Mouse (Mus musculus) neural tube, embryonic 12.5 days (tissue): ENCODE data around the gene Lpcat3. TPM values are rescaled to one million over a fixed set of nuclear protein-coding genes. Genes with fewer than 3 reads are reported as not detected.

Experiments used
- ATAC-seq: fragments of 200-750 bp; cut with Nextera tagmentation; 2 replicates; pipeline ENCODE4 v1.8.0; 2017; ENCODE audit warnings: low read depth, mild to moderate bottlenecking, moderate TSS enrichment, moderate library complexity; ENCODE audit not compliant: low FRiP score
- H3K27ac ChIP-seq: fragments of 300-500 bp; sonication (generic); 2 replicates; pipeline ENCODE4 v1.5.1; 2016
- H3K27me3 ChIP-seq: fragments of 300-500 bp; sonication (generic); replicated peaks from 2 replicates; pipeline ENCODE4 v1.6.1; 2016; ENCODE audit warnings: mild to moderate bottlenecking
- H3K36me3 ChIP-seq: fragments of 300-500 bp; sonication (generic); 2 replicates; pipeline ENCODE4 v1.6.1; 2016; ENCODE audit warnings: mild to moderate bottlenecking
- H3K4me1 ChIP-seq: fragments of 300-500 bp; sonication (generic); 2 replicates; pipeline ENCODE4 v1.6.1; 2016
- H3K4me2 ChIP-seq: fragments of 300-500 bp; sonication (generic); replicated peaks from 2 replicates; pipeline ENCODE4 v1.6.1; 2016; ENCODE audit warnings: mild to moderate bottlenecking
- H3K4me3 ChIP-seq: fragments of 300-500 bp; sonication (generic); 2 replicates; pipeline ENCODE4 v1.5.1; 2016
- H3K9ac ChIP-seq: fragments of 300-500 bp; sonication (generic); 2 replicates; pipeline ENCODE4 v1.6.1; 2016; ENCODE audit warnings: mild to moderate bottlenecking
- H3K9me3 ChIP-seq: fragments of 300-500 bp; sonication (generic); 2 replicates; pipeline ENCODE4 v1.6.1; 2016; ENCODE audit warnings: mild to moderate bottlenecking
- WGBS: fragments of 180-500 bp; shearing (Covaris S2); methylation state at CpG from one replicate; pipeline ENCODE4 v1.1.7; 2016; 5-methylcytosine and 5-hydroxymethylcytosine counted together
- polyA plus RNA-seq: library from polyadenylated mRNA; unstranded; fragments of >200 nt; fragmentation: Nextera tagmentation; extraction: Ambion mirVana; gene quantifications from 2 replicates; pipeline ENCODE4 v1.2.1, GENCODE M21; 2016

Gene Lpcat3
- polyA plus RNA-seq, 1 experiment from 2014 or later = 44.0 TPM

- 81% methylated on average over 4 of the region's 4 CpGs for WGBS
- H3K4me3 ChIP-seq = no peak overlapping the region
- peaks cover 50% of the 10 kb centered on the region for H3K36me3 ChIP-seq
- no peak overlapping the region for H3K9ac ChIP-seq
- H3K4me2 ChIP-seq = no peak overlapping the region
- no peaks in the 10 kb centered on the region for H3K9me3 ChIP-seq
- 0 out of 2 replicates have a peak, but pooled peaks cover 3% of the 10 kb centered on the region for H3K4me1 ChIP-seq
- H3K27me3 ChIP-seq = no peaks in the 10 kb centered on the region
- ATAC-seq = no peak
- H3K27ac ChIP-seq = no peak overlapping the region
These were observed 36.5 kb downstream of the Lpcat3 start for GRCm38 (mm10) chr6:124699366-124699765.

GRCm38 (mm10) chr6:124699962-124700610 lies 37.3 kb downstream of the Lpcat3 start:
- H3K36me3 ChIP-seq = peaks cover 58% of the 10 kb centered on the region
- no peak overlapping the region for H3K27ac ChIP-seq
- WGBS = 86% methylated on average over 11 of the region's 11 CpGs
- no peak overlapping the region for H3K9ac ChIP-seq
- 0 out of 2 replicates have a peak, but pooled peaks cover 3% of the 10 kb centered on the region for H3K4me1 ChIP-seq
- no peak overlapping the region for H3K4me2 ChIP-seq
- no peaks in the 10 kb centered on the region for H3K27me3 ChIP-seq
- H3K4me3 ChIP-seq = no peak overlapping the region
- no peaks in the 10 kb centered on the region for H3K9me3 ChIP-seq
- ATAC-seq = no peak; the same call in 1 of the 2 replicates

- WGBS = 82% methylated on average over 8 of the region's 8 CpGs
These were observed 38.5 kb downstream of the Lpcat3 start for GRCm38 (mm10) chr6:124701338-124701737.

GRCm38 (mm10) chr6:124702102-124702783 lies 39.4 kb downstream of the Lpcat3 start:
- Histone ChIP-seq H3K4me1 (0 out of 2 replicates have a peak, but pooled peaks cover 3% of the 10 kb centered on the region), H3K27ac (no peak overlapping the region), H3K9me3 (no peaks in the 10 kb centered on the region), H3K27me3 (no peaks in the 10 kb centered on the region), H3K4me2 (no peak overlapping the region), H3K9ac (no peak overlapping the region), H3K4me3 (no peak overlapping the region), H3K36me3 (peaks cover 64% of the 10 kb centered on the region)
- ATAC-seq = peak; percentile 55
- 93% methylated on average over 17 of the region's 17 CpGs for WGBS

More at GRCm38 (mm10) chr6:124701338-124701737, 38.5 kb downstream of the Lpcat3 start:
- Histone ChIP-seq H3K27me3 (no peaks in the 10 kb centered on the region), H3K4me1 (0 out of 2 replicates have a peak, but pooled peaks cover 3% of the 10 kb centered on the region), H3K4me2 (no peak overlapping the region), H3K27ac (no peak overlapping the region), H3K9ac (no peak overlapping the region), H3K4me3 (no peak overlapping the region), H3K9me3 (no peaks in the 10 kb centered on the region), H3K36me3 (peaks cover 64% of the 10 kb centered on the region)
- ATAC-seq = no peak

- Histone ChIP-seq H3K27me3 (no peaks in the 10 kb centered on the region), H3K36me3 (peaks cover 69% of the 10 kb centered on the region), H3K4me1 (0 out of 2 replicates have a peak, but pooled peaks cover 3% of the 10 kb centered on the region), H3K4me3 (no peak overlapping the region), H3K27ac (no peak overlapping the region), H3K9me3 (no peaks in the 10 kb centered on the region), H3K4me2 (no peak overlapping the region), H3K9ac (no peak overlapping the region)
- peak; percentile 48 for ATAC-seq
- WGBS = 49% methylated on average over 3 of the region's 3 CpGs
These were observed 39.9 kb downstream of the Lpcat3 start for GRCm38 (mm10) chr6:124702784-124703103.

GRCm38 (mm10) chr6:124703789-124704188 lies 41.0 kb downstream of the Lpcat3 start:
- Histone ChIP-seq H3K4me3 (no peak overlapping the region), H3K27ac (no peak overlapping the region), H3K27me3 (no peaks in the 10 kb centered on the region), H3K36me3 (peaks cover 78% of the 10 kb centered on the region), H3K4me2 (no peak overlapping the region), H3K9me3 (no peaks in the 10 kb centered on the region), H3K9ac (no peak overlapping the region), H3K4me1 (no peaks in the 10 kb centered on the region)
- WGBS = 86% methylated on average over 7 of the region's 7 CpGs
- no peak for ATAC-seq

- Histone ChIP-seq H3K36me3 (peaks cover 73% of the 10 kb centered on the region), H3K27ac (no peak overlapping the region), H3K27me3 (no peaks in the 10 kb centered on the region), H3K4me3 (no peak overlapping the region), H3K4me1 (peaks cover 2% of the 10 kb centered on the region; the same call in 1 of the 2 replicates), H3K9me3 (no peaks in the 10 kb centered on the region), H3K4me2 (no peak overlapping the region), H3K9ac (no peak overlapping the region)
- ATAC-seq = no peak
- WGBS = 95% methylated on average over 2 of the region's 2 CpGs
These were observed 41.6 kb downstream of the Lpcat3 start for GRCm38 (mm10) chr6:124704417-124704816.

- H3K9me3 ChIP-seq = no peaks in the 10 kb centered on the region
- H3K4me2 ChIP-seq = no peak overlapping the region
- WGBS = 89% methylated on average over 5 of the region's 5 CpGs
- no peaks in the 10 kb centered on the region for H3K27me3 ChIP-seq
- H3K36me3 ChIP-seq = peaks cover 60% of the 10 kb centered on the region
- H3K9ac ChIP-seq = no peak overlapping the region
- no peak for ATAC-seq
- H3K4me1 ChIP-seq = peaks cover 16% of the 10 kb centered on the region
- no peak overlapping the region for H3K27ac ChIP-seq
- H3K4me3 ChIP-seq = no peak overlapping the region
These were observed 43.3 kb downstream of the Lpcat3 start for GRCm38 (mm10) chr6:124706061-124706627.

GRCm38 (mm10) chr6:124708289-124708889 lies 45.6 kb downstream of the Lpcat3 start:
- Histone ChIP-seq H3K9ac (no peak overlapping the region), H3K27ac (no peak overlapping the region), H3K4me2 (no peak overlapping the region), H3K27me3 (no peaks in the 10 kb centered on the region), H3K36me3 (peaks cover 37% of the 10 kb centered on the region), H3K4me3 (no peak overlapping the region), H3K9me3 (no peaks in the 10 kb centered on the region), H3K4me1 (peaks cover 26% of the 10 kb centered on the region)
- no peak for ATAC-seq
- WGBS = 96% methylated on average over 10 of the region's 10 CpGs

GRCm38 (mm10) chr6:124711824-124712782 lies 49.3 kb downstream of the Lpcat3 start, which contains the start of the genes Emg1 and Phb2:
Gene Emg1, minus strand, starts transcription at chr6:124712178.
Gene Phb2, plus strand, starts transcription at chr6:124712336.
- H3K36me3 ChIP-seq = peaks cover 49% of the 10 kb centered on the region
- peak within 1 kb of the TSS; percentile 38; the same call in 1 of the 2 replicates for H3K27ac ChIP-seq
- under 1% methylated on average over 76 of the region's 76 CpGs for WGBS
- ATAC-seq = peak; percentile 96
- H3K4me1 ChIP-seq = peaks cover 36% of the 10 kb centered on the region
- no peaks in the 10 kb centered on the region for H3K9me3 ChIP-seq
- H3K27me3 ChIP-seq = no peaks in the 10 kb centered on the region
- peak within 1 kb of the TSS; percentile 91 for H3K9ac ChIP-seq
- H3K4me3 ChIP-seq = peak within 1 kb of the TSS; percentile 94
- peak within 1 kb of the TSS; percentile 97 for H3K4me2 ChIP-seq

- Histone ChIP-seq H3K27ac (0 out of 2 replicates have a peak overlapping the region, but pooled peaks have one; percentile 38), H3K9ac (peak overlapping the region; percentile 91), H3K4me3 (peak overlapping the region; percentile 94), H3K9me3 (no peaks in the 10 kb centered on the region), H3K4me1 (peaks cover 36% of the 10 kb centered on the region), H3K4me2 (peak overlapping the region; percentile 97), H3K36me3 (peaks cover 51% of the 10 kb centered on the region), H3K27me3 (no peaks in the 10 kb centered on the region)
- 22% methylated on average over 11 of the region's 11 CpGs for WGBS
- ATAC-seq = no peak
These were observed 50.1 kb downstream of the Lpcat3 start for GRCm38 (mm10) chr6:124712918-124713317.
